Mouse (Mus musculus) thymus, postnatal 4 days (tissue): ENCODE measurements around the gene Gnb4.

Experiments
- DNase-seq: peaks from one replicate; pipeline ENCODE4 v3.0.0; 2021

Gene Gnb4

GRCm38 (mm10) chr3:32616331-32617052 lies at the start of gene Gnb4:
Gnb4 (minus strand) TSS chr3:32616585.
- peak; percentile 81 for DNase-seq

- no peak for DNase-seq
Measured at GRCm38 (mm10) chr3:32661556-32661930, 45.2 kb upstream of the Gnb4 start.

- peak; percentile 15 for DNase-seq
Measured at GRCm38 (mm10) chr3:32660831-32661555, 44.6 kb upstream of the Gnb4 start.

- peak; percentile 13 for DNase-seq
Measured at GRCm38 (mm10) chr3:32660276-32660675, 43.9 kb upstream of the Gnb4 start.

- DNase-seq = no peak
Measured at GRCm38 (mm10) chr3:32659506-32659905, 43.1 kb upstream of the Gnb4 start.

GRCm38 (mm10) chr3:32658821-32659220 lies 42.4 kb upstream of the Gnb4 start:
- no peak for DNase-seq

GRCm38 (mm10) chr3:32658401-32658800 lies 42.0 kb upstream of the Gnb4 start:
- no peak for DNase-seq

GRCm38 (mm10) chr3:32656398-32656994 lies 40.1 kb upstream of the Gnb4 start:
- DNase-seq = peak; percentile 15

GRCm38 (mm10) chr3:32655994-32656393 lies 39.6 kb upstream of the Gnb4 start:
- no peak for DNase-seq

GRCm38 (mm10) chr3:32652739-32653138 lies 36.4 kb upstream of the Gnb4 start:
- DNase-seq = no peak

- DNase-seq = no peak
Measured at GRCm38 (mm10) chr3:32649284-32649683, 32.9 kb upstream of the Gnb4 start.

GRCm38 (mm10) chr3:32646918-32647317 lies 30.5 kb upstream of the Gnb4 start:
- no peak for DNase-seq

GRCm38 (mm10) chr3:32644751-32645150 lies 28.4 kb upstream of the Gnb4 start:
- no peak for DNase-seq

- no peak for DNase-seq
Measured at GRCm38 (mm10) chr3:32642116-32642515, 25.7 kb upstream of the Gnb4 start.

- no peak for DNase-seq
Measured at GRCm38 (mm10) chr3:32638240-32638639, 21.9 kb upstream of the Gnb4 start.

GRCm38 (mm10) chr3:32632760-32633264 lies 16.4 kb upstream of the Gnb4 start:
- no peak for DNase-seq

- DNase-seq = no peak
Measured at GRCm38 (mm10) chr3:32630210-32630609, 13.8 kb upstream of the Gnb4 start.

- no peak for DNase-seq
Measured at GRCm38 (mm10) chr3:32628141-32628540, 11.8 kb upstream of the Gnb4 start.

- DNase-seq = no peak
Measured at GRCm38 (mm10) chr3:32622106-32622505, 5.7 kb upstream of the Gnb4 start.

- no peak for DNase-seq
Measured at GRCm38 (mm10) chr3:32621658-32622057, 5.3 kb upstream of the Gnb4 start.

GRCm38 (mm10) chr3:32617053-32617642 lies 763 bp upstream of the Gnb4 start:
- no peak for DNase-seq

- no peak for DNase-seq
Measured at GRCm38 (mm10) chr3:32616006-32616330, 417 bp downstream of the Gnb4 start.

- DNase-seq = no peak
Measured at GRCm38 (mm10) chr3:32615376-32615775, 1.0 kb downstream of the Gnb4 start.

- DNase-seq = no peak
Measured at GRCm38 (mm10) chr3:32614786-32615185, 1.6 kb downstream of the Gnb4 start.
